Mouse (Mus musculus) heart, adult 11 months (tissue): ENCODE results near the gene Hoxb7.

Source experiments
- DNase-seq: peaks from one replicate; pipeline ENCODE4 v3.0.0; 2022

The Hoxb7 gene

GRCm38 (mm10) chr11:96338957-96339855 lies 52.8 kb downstream of the Hoxb7 start:
- peak; percentile 87 for DNase-seq
